Mouse (Mus musculus) spleen, adult 12 weeks (tissue): ENCODE data around the gene Rfc1.

Source experiments
- DNase-seq: peaks from one replicate; pipeline ENCODE4 v3.0.0; 2022; ENCODE audit warnings: low spot score

Rfc1 gene

DNA sequence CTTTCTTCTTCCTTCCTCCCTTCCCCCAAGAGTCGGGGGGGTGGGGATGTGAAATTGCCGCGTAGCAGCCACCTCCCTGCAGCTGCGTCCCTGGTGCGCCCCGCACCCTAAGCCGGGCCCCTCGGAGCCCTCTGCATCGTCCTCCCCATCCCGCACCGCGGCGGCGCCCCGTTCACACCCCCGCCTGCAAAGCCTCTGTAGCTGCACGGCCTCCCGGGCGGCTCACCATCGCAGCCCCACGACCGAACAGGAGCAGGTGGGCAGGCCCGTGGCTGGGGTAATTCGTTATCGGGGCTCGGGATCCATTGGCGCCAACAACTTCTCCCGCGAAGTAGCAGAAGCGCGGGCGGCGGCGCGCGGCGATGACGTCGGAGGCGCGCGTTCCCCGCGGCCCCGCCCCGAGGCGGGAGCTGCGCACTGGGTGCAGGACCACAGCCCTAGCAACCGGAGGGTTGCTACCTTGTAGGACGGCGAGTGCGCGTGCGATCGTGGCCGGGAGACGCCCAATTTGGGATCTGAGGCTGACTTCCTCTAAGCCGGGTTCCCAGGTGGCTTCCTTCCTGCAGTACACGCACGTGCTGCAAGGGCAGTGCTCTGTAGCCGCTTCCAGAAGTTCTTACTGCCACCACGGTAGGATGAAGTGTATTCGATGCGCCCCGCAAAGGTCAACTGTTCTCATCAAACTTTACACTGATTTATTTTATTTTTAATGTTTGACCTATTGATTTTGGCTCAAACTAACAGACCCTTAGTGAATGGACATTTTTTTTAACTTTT is at the start of gene Rfc1:
Gene Rfc1 (minus strand): TSS at position 373 of the 777 bp plus-strand sequence.
- peak; percentile 89 for DNase-seq

DNA sequence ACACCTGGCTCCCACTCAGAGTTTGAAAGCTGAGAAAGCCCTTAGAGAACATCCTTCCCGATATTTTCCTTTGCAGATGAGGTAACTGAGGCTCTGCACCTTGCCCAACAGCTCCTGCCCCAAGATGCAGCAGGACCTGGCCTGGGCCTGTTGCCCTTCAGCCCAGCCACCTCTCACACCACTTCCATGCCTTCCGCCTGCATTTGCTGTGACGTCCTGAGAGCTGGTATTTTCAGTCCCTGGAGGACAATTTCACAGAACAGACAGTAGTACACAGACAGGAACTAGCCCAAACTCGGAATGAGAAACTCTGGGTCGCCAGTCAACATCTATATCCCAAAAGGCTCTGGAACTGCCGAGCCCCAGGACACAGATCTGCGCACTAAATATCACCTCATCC is 39.3 kb upstream of the Rfc1 start:
- DNase-seq = no peak

DNA sequence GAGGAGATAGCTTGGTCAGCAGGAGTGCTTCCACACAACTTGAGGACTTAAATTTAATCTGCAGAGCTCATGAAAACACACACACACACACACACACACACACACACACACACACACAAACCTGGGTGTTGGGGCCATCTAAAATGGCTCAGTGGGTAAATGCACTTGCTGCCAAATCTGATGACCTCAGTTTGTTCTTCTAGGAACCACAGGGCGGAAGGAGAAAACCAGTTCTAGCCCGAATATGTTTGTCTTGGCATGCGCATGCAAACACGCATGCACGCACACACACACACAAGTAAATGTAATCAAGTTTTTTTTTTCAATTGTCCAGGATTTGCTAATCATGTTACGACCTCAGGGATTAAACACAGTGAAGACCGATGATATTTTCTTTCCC is 36.1 kb upstream of the Rfc1 start:
- no peak for DNase-seq

GRCm38 (mm10) chr5:65367837-65368236 is 32.4 kb upstream of the Rfc1 start:
- no peak for DNase-seq

- DNase-seq = no peak
Measured at GRCm38 (mm10) chr5:65357771-65358170, 22.3 kb upstream of the Rfc1 start.

DNA sequence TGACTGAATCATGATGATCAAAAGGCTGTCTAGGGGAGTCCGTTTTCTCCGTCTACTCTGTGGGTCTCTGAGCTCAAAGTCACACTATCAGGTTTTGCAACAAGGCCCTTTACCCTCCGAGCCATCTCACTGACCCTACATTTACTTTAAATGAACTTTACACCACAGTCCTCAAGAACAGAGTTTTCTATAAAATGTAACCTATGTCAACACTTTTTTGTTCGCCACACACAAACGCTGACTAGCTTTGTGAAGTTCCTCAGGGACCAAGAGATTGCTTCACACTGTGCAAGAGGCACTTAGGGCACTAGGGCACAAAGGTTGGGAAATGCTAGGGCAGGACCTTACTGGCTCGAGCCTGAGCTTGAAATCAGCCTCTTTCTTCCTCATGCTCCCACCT is 21.4 kb upstream of the Rfc1 start:
- DNase-seq = no peak

- DNase-seq = no peak
Measured at GRCm38 (mm10) chr5:65354985-65355384, 19.5 kb upstream of the Rfc1 start.

- DNase-seq = no peak
Measured at GRCm38 (mm10) chr5:65354097-65354496, 18.6 kb upstream of the Rfc1 start.

GRCm38 (mm10) chr5:65350508-65350907 is 15.0 kb upstream of the Rfc1 start:
- DNase-seq = no peak

GRCm38 (mm10) chr5:65348168-65348567 is 12.7 kb upstream of the Rfc1 start, which contains the start of gene Klb:
Gene Klb, plus strand, starts transcription at chr5:65348314.
- no peak for DNase-seq

DNA sequence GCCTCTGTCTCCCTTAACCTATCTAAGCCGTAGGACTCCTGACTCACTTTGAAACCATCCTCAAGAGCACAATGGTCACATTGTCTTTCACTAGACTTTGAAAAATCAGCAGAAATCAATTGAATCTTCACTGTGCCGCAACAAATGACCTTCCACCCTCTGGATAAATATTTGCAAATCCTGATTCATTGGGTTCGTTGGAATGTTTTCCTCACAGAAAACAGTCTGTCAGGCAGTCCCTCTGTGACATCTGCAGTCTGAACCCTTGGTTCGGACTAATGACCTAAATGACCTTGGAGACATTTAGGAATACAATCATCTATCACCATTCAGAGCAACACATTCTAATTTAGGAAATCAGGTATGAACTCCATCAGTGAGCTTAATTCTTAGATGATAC is 4.7 kb upstream of the Rfc1 start:
- no peak for DNase-seq

- no peak for DNase-seq
Measured at GRCm38 (mm10) chr5:65338394-65338793, 2.9 kb upstream of the Rfc1 start.

DNA sequence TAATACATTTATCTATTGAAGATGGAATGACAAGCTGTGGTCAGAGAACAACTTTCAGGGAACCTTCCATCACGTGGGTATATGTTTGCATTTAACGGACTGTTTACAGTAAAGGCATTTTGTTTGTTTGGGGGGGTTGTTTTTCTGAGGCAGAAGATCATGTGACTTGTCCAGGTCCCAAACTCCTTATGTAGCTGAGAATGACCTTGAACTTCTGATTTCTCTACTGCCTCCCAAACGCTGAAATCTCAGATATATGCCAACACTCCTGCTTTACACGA is 545 bp upstream of the Rfc1 start:
- no peak for DNase-seq

DNA sequence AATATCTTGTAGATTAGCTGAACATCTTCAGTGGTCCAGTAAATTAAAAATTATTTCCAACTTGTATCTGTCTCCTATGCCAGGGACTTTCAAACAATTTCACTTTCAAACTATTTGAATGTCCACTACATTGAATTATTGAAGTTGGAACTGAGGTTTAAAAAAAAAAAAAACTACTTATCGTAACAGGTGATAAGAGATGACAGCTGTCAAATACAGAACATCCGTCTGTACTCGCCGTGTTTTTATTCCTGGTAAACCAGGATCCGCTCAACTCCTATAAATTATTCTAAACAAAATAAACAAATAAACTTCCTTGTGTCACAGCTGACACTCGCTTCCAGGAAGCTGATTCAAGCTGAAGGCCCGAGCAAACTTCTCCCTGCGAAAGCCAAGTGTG is 682 bp downstream of the Rfc1 start:
- no peak for DNase-seq

DNA sequence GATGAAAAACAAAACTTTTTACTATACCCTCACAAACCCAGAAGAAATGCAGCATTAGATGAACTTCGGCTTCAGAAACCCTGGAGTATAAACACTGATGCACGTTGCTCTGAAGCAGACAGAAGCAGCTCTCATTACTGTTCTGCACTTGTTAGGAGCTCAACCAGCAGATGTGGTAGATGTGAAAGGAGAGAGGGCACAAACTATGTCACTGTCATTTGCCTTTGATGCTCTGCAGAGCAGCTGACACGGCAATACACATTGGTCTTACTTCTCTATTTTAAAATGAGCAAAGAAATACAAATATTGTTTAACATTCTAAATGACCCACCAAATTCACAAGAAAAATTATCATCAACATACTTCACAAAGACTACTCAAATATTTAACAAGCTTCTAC is 5.5 kb downstream of the Rfc1 start:
- DNase-seq = no peak

DNA sequence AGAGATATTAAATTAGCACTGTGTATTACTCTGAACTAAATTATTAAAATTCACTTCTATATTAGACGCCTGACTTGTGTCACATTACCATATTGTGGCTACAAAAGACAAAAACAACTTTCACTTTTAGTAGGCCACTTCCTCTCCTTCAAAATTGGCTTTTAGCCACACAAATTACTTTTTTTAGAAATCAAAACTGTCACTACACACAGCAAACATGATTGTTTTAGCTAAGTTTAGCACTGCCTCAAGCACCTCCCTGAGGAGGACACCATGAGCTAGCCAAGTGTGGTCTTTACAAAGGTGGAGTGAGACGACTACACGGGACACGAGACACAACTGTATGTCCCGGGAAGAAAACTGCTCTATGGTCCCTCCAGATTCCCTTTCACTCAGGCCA is 9.3 kb downstream of the Rfc1 start:
- no peak for DNase-seq

GRCm38 (mm10) chr5:65324758-65325355 is 10.6 kb downstream of the Rfc1 start:
- no peak for DNase-seq

DNA sequence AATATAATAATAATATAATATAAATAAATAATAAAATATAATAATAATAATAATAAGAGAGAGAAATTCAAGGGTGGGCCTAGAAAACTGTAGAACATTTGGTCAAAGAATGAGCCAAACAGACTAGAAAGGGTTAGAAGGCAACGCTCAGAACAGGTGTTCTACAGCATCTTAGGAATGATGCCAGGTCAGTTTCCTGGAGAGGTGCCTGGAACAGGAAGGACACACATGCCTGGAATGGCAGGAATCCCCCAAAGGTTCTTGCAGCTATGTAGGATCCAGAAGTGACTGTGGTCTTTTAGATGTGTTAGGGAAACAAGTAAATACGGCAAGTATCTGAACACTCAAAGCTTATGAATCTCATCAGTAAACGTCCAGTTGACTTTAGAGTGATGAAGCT is 11.2 kb downstream of the Rfc1 start:
- DNase-seq = no peak

DNA sequence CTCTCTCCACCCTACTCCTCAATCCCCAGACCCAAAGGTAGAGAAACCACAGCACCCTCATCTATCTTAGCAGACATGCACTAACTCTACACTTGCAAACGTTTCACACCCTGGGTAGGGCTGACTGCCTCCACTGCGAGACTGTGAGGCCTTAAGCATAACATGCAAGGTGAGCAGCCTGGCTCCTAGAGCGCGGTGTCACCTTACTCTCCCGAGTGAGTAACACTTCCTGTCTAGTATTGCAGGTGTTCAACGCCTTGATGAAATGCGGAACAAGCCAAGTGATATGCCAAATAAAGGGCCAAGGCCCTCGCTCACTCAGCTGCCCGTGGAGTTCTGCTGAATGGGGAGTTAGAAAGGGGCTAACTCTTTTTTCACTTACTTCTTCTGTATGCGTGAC is 13.3 kb downstream of the Rfc1 start:
- no peak for DNase-seq

GRCm38 (mm10) chr5:65319176-65319575 is 16.3 kb downstream of the Rfc1 start:
- DNase-seq = no peak

DNA sequence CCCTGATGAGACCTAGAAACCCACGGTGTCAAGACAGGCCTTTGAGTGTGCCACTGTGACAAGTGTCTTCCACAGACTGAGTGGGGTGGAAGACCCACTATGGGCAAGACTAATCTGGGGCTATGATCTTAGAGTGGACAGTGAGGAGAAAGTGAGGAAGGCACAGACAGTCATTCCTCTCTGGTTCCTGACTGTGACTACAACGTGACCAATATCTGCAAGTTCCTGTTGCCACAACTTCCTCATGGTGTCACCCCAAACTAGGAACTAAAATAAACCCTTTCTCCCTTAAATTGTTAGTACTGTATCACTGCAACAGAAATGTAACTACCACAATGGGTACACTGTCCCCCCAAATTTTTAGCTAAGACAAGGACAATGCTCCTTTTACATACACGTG is 26.6 kb downstream of the Rfc1 start:
- no peak for DNase-seq

GRCm38 (mm10) chr5:65308208-65308607 is 27.3 kb downstream of the Rfc1 start:
- no peak for DNase-seq

- DNase-seq = no peak
Measured at GRCm38 (mm10) chr5:65305516-65305915, 30.0 kb downstream of the Rfc1 start.

DNA sequence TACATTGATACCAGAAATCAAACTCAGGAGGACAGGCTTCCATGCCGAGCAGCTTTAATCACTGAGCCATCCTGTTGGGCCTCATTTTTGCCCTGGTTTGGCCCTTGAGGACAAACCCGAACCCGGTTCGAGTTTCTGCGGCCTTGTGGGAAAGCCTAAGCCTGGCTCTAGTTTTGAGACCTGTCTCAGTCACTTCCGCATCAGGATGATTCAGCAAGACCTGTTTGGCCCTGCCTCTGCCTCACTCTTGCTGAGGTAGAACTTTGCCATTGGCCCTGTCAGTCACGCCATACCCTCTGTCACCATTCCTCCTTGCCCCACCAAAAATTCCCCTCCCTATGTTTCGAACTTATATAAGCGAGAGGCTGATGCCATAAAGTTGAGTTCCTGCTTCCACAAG is 35.3 kb downstream of the Rfc1 start:
- DNase-seq = no peak
